Mouse (Mus musculus) inflammation-experienced regulatory T-cells, adult 6 months (primary cell): ENCODE data around the gene Vsig8. TPM values are rescaled to one million over a fixed set of nuclear protein-coding genes. Genes with fewer than 3 reads are reported as not detected.
A peak's percentile ranks its signal among the peaks of the same experiment; 100 is the strongest.

ENCODE experiments used
- ATAC-seq: one replicate; pipeline ENCODE4 v1.8.0; 2017
- polyA plus RNA-seq, 3 experiments: library from polyadenylated mRNA; unstranded; fragments of 100-300 nt; shearing (Covaris generic); gene quantifications; one replicate each; pipeline ENCODE4 v1.2.1; 2017

Vsig8 gene
- not detected for polyA plus RNA-seq

GRCm38 (mm10) chr1:172555638-172556037, at the start of gene Vsig8:
TSS of gene Vsig8 (plus strand) at chr1:172555938.
- ATAC-seq, result no peak

GRCm38 (mm10) chr1:172507001-172507400, 48.7 kb upstream of the Vsig8 start:
- no peak for ATAC-seq

GRCm38 (mm10) chr1:172507701-172508100, 48.0 kb upstream of the Vsig8 start:
- ATAC-seq, result no peak

- no peak for ATAC-seq
These were observed 47.6 kb upstream of the Vsig8 start for GRCm38 (mm10) chr1:172508172-172508571.

- no peak for ATAC-seq
These were observed 46.5 kb upstream of the Vsig8 start for GRCm38 (mm10) chr1:172509235-172509634.

- no peak for ATAC-seq
These were observed 45.8 kb upstream of the Vsig8 start for GRCm38 (mm10) chr1:172509983-172510382.

- no peak for ATAC-seq
These were observed 45.2 kb upstream of the Vsig8 start for GRCm38 (mm10) chr1:172510421-172510972.

- ATAC-seq, result peak; percentile 61
These were observed 42.8 kb upstream of the Vsig8 start for GRCm38 (mm10) chr1:172512962-172513361.

GRCm38 (mm10) chr1:172513525-172514212, 42.1 kb upstream of the Vsig8 start:
- peak; percentile 85 for ATAC-seq

GRCm38 (mm10) chr1:172514213-172514529, 41.6 kb upstream of the Vsig8 start:
- peak; percentile 47 for ATAC-seq

- no peak for ATAC-seq
These were observed 41.0 kb upstream of the Vsig8 start for GRCm38 (mm10) chr1:172514551-172515268.

GRCm38 (mm10) chr1:172515396-172515795, 40.3 kb upstream of the Vsig8 start:
- ATAC-seq, result no peak

- no peak for ATAC-seq
These were observed 37.7 kb upstream of the Vsig8 start for GRCm38 (mm10) chr1:172518013-172518412.

GRCm38 (mm10) chr1:172519644-172520043, 36.1 kb upstream of the Vsig8 start:
- no peak for ATAC-seq

GRCm38 (mm10) chr1:172520576-172521440, 34.9 kb upstream of the Vsig8 start, which contains the start of gene Cfap45:
TSS of gene Cfap45 (plus strand) at chr1:172520801.
- ATAC-seq, result peak; percentile 70

GRCm38 (mm10) chr1:172522524-172522923, 33.2 kb upstream of the Vsig8 start:
- ATAC-seq, result no peak

GRCm38 (mm10) chr1:172523699-172524101, 32.0 kb upstream of the Vsig8 start:
- ATAC-seq, result no peak

- ATAC-seq, result peak; percentile 15
These were observed 30.5 kb upstream of the Vsig8 start for GRCm38 (mm10) chr1:172525027-172525764.

GRCm38 (mm10) chr1:172525971-172526370, 29.8 kb upstream of the Vsig8 start:
- peak; percentile 3 for ATAC-seq

GRCm38 (mm10) chr1:172526380-172527081, 29.2 kb upstream of the Vsig8 start:
- peak; percentile 53 for ATAC-seq

GRCm38 (mm10) chr1:172527431-172527830, 28.3 kb upstream of the Vsig8 start:
- no peak for ATAC-seq
